Mouse (Mus musculus) layer of hippocampus, adult 8-10 months (tissue): ENCODE data around the gene Otud7a. TPM values are rescaled to one million over a fixed set of nuclear protein-coding genes. Genes with fewer than 3 reads are reported as not detected.
"Not testable (repeated sequence)": the region's sequence is repeated elsewhere in the genome, so short reads cannot be mapped to it uniquely, and the experiment has no call there.

Experiments used
- DNase-seq, 2 experiments: peaks; one replicate each; pipeline ENCODE4 v3.0.0; 2022; ENCODE audit warnings: low spot score in 2 of 2
- total RNA-seq, 4 experiments: library from RNA; stranded (reverse); gene quantifications; 2 replicates each; pipeline ENCODE4 v1.2.4; 2022

Otud7a gene
- total RNA-seq, 4 experiments from 2014 or later = 62.6 to 68.2 (median 63.6) TPM

- DNase-seq = peak in 1 of 2 experiments; percentile 26
Measured at GRCm38 (mm10) chr7:63556324-63556723, 111.8 kb downstream of the Otud7a start.

- no peak for DNase-seq
Measured at GRCm38 (mm10) chr7:63558918-63559317, 114.4 kb downstream of the Otud7a start.

GRCm38 (mm10) chr7:63559679-63560078 lies 115.1 kb downstream of the Otud7a start:
- no peak for DNase-seq

GRCm38 (mm10) chr7:63583310-63583709 lies 138.8 kb downstream of the Otud7a start:
- DNase-seq = no peak

- DNase-seq = no peak
Measured at GRCm38 (mm10) chr7:63586184-63586870, 141.8 kb downstream of the Otud7a start.

GRCm38 (mm10) chr7:63590305-63590704 lies 145.8 kb downstream of the Otud7a start:
- DNase-seq = no peak

- DNase-seq = no peak
Measured at GRCm38 (mm10) chr7:63591322-63591721, 146.8 kb downstream of the Otud7a start.

- no peak for DNase-seq
Measured at GRCm38 (mm10) chr7:63592061-63592460, 147.5 kb downstream of the Otud7a start.

- DNase-seq = peak in 1 of 2 experiments; percentile 1
Measured at GRCm38 (mm10) chr7:63604827-63605226, 160.3 kb downstream of the Otud7a start.

- DNase-seq = no peak
Measured at GRCm38 (mm10) chr7:63617018-63617417, 172.5 kb downstream of the Otud7a start.

GRCm38 (mm10) chr7:63620776-63621340 lies 176.3 kb downstream of the Otud7a start:
- no peak for DNase-seq

- peak; percentile 42 to 48 for DNase-seq
Measured at GRCm38 (mm10) chr7:63637651-63638050, 193.1 kb downstream of the Otud7a start.

GRCm38 (mm10) chr7:63644002-63644401 lies 199.5 kb downstream of the Otud7a start:
- DNase-seq = no peak

GRCm38 (mm10) chr7:63647136-63647535 lies 202.6 kb downstream of the Otud7a start:
- DNase-seq = no peak

- peak; percentile 23 to 40 for DNase-seq
Measured at GRCm38 (mm10) chr7:63660261-63660660, 215.7 kb downstream of the Otud7a start.

- DNase-seq = no peak
Measured at GRCm38 (mm10) chr7:63662757-63663156, 218.2 kb downstream of the Otud7a start.

GRCm38 (mm10) chr7:63665496-63665895 lies 220.9 kb downstream of the Otud7a start:
- DNase-seq = peak; percentile 37 to 52

- peak; percentile 43 to 53 for DNase-seq
Measured at GRCm38 (mm10) chr7:63667986-63668741, 223.6 kb downstream of the Otud7a start.

GRCm38 (mm10) chr7:63668951-63669350 lies 224.4 kb downstream of the Otud7a start:
- peak in 1 of 2 experiments; percentile 28 for DNase-seq

GRCm38 (mm10) chr7:63670911-63671310 lies 226.4 kb downstream of the Otud7a start:
- DNase-seq = not testable (repeated sequence)

GRCm38 (mm10) chr7:63671904-63672303 lies 227.4 kb downstream of the Otud7a start:
- DNase-seq = peak; percentile 81 to 85

- DNase-seq = no peak
Measured at GRCm38 (mm10) chr7:63676631-63677030, 232.1 kb downstream of the Otud7a start.
